Mouse (Mus musculus) megakaryocyte, embryonic 14.5 days (primary cell): ENCODE results near the gene Neurl1b. TPM values are rescaled to one million over a fixed set of nuclear protein-coding genes. Genes with fewer than 3 reads are reported as not detected.

Source experiments
- H3K27me3 ChIP-seq: replicated peaks from 2 replicates; pipeline ENCODE3; 2012; ENCODE audit warnings: inconsistent platforms
- H3K36me3 ChIP-seq: replicated peaks from 2 replicates; pipeline ENCODE3; 2012; ENCODE audit warnings: low read length, inconsistent platforms, mixed read lengths
- H3K4me1 ChIP-seq: 2 replicates; pipeline ENCODE4 v1.6.1; 2012; ENCODE audit warnings: inconsistent platforms
- H3K4me3 ChIP-seq: replicated peaks from 2 replicates; pipeline ENCODE3; 2012; ENCODE audit warnings: moderate library complexity, mild to moderate bottlenecking, inconsistent platforms
- H3K9me3 ChIP-seq: 2 replicates; pipeline ENCODE4 v1.6.1; 2012; ENCODE audit warnings: inconsistent platforms
- FLI1 ChIP-seq: IDR thresholded peaks from 2 replicates; pipeline ENCODE4 v1.6.1; 2012; ENCODE audit warnings: low read length, inconsistent platforms, mixed read lengths
- GATA1 ChIP-seq: IDR thresholded peaks from 3 replicates; pipeline ENCODE4 v1.6.1; 2012; ENCODE audit warnings: mixed read lengths, low read length, inconsistent platforms, borderline replicate concordance
- polyA plus RNA-seq: library from polyadenylated mRNA; stranded (reverse); fragments of >175 nt; gene quantifications from 2 replicates; pipeline ENCODE4 v1.2.3, GENCODE M21; 2012; ENCODE audit warnings: low replicate concordance; ENCODE audit not compliant: insufficient read depth

Gene Neurl1b
- polyA plus RNA-seq, 1 experiment, result 0.16 TPM

DNA sequence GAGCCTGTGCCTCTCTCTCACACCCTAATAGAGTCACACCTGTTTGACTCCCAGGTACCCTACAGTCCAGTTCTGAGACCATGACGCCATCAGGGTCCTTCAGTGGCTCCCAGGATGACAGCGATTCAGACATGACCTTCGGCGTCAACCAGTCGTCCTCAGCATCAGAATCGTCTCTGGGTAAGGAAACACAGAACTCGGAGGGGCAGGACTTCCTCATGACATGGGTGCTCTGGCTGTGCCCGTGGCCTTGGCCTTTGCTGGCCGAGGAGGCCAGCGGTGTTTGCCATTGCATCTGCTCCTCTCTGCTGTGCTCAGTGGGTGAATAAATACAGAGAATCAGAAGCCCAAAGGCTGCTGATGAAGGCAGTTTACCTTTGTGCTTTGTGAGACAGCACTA, 26.4 kb downstream of the Neurl1b start:
- no peaks in the 10 kb centered on the region for H3K36me3 ChIP-seq
- no peak overlapping the region for H3K4me3 ChIP-seq
- peaks cover 7% of the 10 kb centered on the region; the same call in 1 of the 2 replicates for H3K4me1 ChIP-seq
- TF ChIP-seq GATA1 (no peak), FLI1 (no peak)
- peaks cover 88% of the 10 kb centered on the region for H3K27me3 ChIP-seq
- no peaks in the 10 kb centered on the region for H3K9me3 ChIP-seq

DNA sequence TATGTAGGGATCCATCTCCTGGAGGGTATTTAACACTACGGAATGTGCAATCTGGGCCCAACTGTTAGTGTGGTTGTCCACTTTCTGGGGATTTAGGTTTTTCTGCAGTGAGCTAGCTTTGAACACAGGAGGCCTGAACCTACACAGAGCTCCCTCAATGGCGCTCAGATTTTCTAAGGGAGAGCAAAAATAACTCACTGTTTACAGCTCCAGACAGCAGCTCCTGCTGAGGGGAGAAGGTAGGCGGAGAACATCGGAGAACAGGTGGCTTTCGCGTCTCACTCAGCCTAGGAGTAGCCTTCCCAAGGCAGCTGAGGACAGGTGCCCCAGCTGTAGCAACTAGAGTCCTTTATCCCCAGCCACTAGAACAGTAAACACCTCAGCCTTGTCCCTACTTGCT, 27.6 kb downstream of the Neurl1b start:
- peaks cover 7% of the 10 kb centered on the region; the same call in 1 of the 2 replicates for H3K4me1 ChIP-seq
- peaks cover 88% of the 10 kb centered on the region for H3K27me3 ChIP-seq
- H3K36me3 ChIP-seq, result no peaks in the 10 kb centered on the region
- no peak for TF ChIP-seq GATA1
- no peak for TF ChIP-seq FLI1
- no peak overlapping the region for H3K4me3 ChIP-seq
- H3K9me3 ChIP-seq, result no peaks in the 10 kb centered on the region

DNA sequence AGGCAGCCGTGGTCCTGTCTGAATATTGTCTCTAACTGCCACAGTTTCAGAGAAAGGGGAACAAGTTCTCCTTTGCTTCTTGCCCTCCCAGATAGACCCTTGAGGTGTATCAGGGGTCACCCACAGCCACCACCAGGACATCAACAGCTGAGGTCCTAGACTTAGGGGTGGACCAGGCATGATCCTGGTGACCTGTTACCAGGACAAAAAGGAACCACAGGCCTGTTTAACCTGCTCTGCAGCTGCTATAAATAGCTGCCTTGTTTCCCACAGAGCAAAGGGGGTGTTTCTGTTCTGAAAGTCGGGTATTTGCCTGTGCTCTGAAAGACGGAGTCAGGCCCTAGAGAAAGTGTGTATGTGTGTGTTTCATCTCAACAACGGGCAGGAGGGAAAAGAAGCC, 29.2 kb downstream of the Neurl1b start:
- no peaks in the 10 kb centered on the region for H3K36me3 ChIP-seq
- TF ChIP-seq FLI1, result no peak
- TF ChIP-seq GATA1, result no peak
- peaks cover 3% of the 10 kb centered on the region; the same call in 1 of the 2 replicates for H3K4me1 ChIP-seq
- peaks cover 87% of the 10 kb centered on the region for H3K27me3 ChIP-seq
- H3K9me3 ChIP-seq, result no peaks in the 10 kb centered on the region
- no peak overlapping the region for H3K4me3 ChIP-seq

DNA sequence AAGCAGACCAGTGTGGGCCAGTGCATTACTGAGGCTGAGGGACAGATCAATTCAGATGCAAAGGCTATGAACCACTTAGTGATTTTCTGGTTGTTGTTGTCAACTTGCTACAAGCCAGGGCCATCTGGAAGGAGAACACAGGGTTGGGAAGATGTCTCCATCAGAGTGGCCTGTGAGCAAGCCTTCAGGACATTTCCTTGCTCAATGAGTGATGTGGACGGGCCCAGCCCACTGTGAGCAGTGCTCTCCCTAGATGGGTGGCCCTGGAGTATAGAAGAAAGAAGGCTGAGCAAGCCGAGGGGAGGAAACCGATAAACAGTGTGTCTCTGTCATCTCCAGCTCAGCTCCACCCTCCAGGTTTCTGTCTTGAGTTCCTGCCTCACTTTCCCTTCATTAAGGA, 34.8 kb downstream of the Neurl1b start:
- TF ChIP-seq FLI1 (no peak), GATA1 (no peak)
- Histone ChIP-seq H3K36me3 (no peaks in the 10 kb centered on the region), H3K4me1 (peaks cover 5% of the 10 kb centered on the region; the same call in 1 of the 2 replicates), H3K4me3 (no peak overlapping the region), H3K9me3 (no peaks in the 10 kb centered on the region), H3K27me3 (peaks cover 87% of the 10 kb centered on the region)

DNA sequence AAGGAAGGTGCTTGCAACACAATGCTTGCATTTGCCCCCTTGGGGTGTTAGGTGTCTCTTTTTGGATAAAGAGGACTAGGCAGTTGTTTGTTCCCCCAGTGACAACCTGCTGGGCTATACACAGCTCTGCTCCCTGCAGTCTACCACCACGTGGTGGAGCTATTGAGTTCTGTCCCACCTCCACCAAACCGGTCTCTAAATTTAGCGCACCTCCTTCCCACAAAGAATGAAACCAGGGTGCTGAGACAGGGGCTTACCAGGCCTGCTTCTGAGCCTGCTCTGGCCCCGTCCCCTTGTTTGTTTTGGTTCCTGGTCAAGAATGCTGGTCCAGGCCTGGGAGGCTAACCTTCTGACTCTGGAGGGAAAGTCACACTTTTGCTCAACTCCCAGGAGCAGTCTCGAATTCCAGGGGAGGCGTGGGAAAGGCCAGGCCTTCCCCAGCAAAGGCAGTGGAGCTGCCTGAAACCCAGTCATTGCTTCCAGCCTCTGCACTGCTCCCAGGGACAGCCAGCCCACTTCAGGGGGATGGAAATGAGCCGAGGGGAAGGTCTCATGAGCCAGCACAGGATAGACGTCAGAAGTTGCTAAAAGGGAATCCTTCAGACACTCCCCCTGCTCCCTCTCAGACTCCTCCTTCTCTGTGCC, 37.1 kb downstream of the Neurl1b start:
- no peak for TF ChIP-seq GATA1
- peaks cover 5% of the 10 kb centered on the region; the same call in 1 of the 2 replicates for H3K4me1 ChIP-seq
- no peaks in the 10 kb centered on the region for H3K36me3 ChIP-seq
- peaks cover 78% of the 10 kb centered on the region for H3K27me3 ChIP-seq
- H3K9me3 ChIP-seq, result no peaks in the 10 kb centered on the region
- H3K4me3 ChIP-seq, result no peak overlapping the region

DNA sequence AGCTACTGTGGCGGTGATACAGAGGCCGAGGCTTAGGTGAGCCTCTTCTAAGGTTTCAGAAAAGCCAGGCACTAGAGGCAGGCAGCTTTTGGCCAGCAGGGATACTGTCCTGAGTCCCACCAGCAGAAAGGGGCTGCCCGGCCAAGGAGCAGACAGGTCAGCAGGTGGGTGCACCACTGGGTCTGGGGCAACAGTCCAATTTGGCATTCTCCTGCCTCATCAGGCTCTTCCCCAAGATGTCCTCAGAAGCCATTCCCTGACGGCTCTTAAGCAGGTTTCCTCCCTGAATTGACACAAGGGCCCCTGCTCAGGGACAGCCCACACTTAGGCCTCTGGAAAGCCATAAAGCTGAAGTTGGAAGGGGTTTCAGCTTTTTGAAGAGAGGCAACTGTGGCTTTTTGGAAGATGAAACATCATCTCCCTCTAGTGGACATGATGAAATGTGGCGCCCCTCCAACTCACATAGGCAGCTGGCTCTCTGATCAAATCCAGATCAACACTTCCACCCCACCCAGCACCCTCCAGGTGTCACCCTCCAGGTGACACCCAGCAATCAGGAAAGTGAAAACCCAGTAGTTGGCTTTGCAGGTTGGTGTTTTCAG, 37.8 kb downstream of the Neurl1b start:
- Histone ChIP-seq H3K9me3 (no peaks in the 10 kb centered on the region), H3K4me1 (peaks cover 5% of the 10 kb centered on the region; the same call in 1 of the 2 replicates), H3K36me3 (no peaks in the 10 kb centered on the region), H3K27me3 (peaks cover 75% of the 10 kb centered on the region), H3K4me3 (no peak overlapping the region)
- no peak for TF ChIP-seq FLI1
- no peak for TF ChIP-seq GATA1

DNA sequence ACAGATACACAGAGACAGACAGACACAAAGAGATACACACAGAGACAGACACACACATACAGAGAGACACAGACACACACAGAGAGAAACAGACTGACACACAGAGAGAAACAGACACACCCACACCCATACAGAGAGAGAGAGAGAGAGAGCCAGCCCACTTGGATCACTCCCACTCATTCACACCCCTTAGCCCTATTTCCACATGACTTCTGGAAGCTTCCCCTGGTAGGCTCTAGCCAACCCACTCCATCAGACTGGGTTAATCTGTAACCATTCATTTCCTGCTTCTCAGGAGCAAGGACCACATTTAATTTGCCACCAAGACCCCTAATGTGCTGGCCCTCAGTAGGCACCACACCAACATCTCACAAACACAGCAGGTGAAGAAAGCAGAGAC, 42.9 kb downstream of the Neurl1b start:
- no peak overlapping the region for H3K4me3 ChIP-seq
- H3K27me3 ChIP-seq, result peaks cover 66% of the 10 kb centered on the region
- H3K4me1 ChIP-seq, result peaks cover under 1% of the 10 kb centered on the region; the same call in 1 of the 2 replicates
- no peaks in the 10 kb centered on the region for H3K36me3 ChIP-seq
- TF ChIP-seq GATA1 (no peak), FLI1 (no peak)
- no peaks in the 10 kb centered on the region for H3K9me3 ChIP-seq

DNA sequence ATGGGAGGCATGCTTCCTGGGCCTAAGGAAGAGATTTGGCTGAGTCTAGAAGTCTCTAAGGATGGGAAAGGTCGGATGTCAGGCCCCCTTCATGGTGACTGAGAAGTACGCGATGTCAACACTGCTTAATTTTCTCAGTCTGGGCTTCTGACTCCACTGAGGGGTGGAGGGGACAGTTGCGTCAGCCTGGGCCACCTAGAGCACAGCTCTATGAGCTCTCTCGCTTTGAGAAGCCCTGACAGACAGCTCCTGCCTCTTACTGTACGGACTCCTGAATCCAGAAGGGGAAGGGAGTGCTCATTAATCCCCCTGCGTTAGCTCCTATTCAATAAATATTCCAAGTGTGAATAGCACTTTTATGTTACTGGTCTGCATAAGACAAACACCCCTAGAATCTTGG, 43.4 kb downstream of the Neurl1b start:
- Histone ChIP-seq H3K4me1 (peaks cover 6% of the 10 kb centered on the region), H3K36me3 (no peaks in the 10 kb centered on the region), H3K9me3 (no peaks in the 10 kb centered on the region), H3K27me3 (peaks cover 66% of the 10 kb centered on the region), H3K4me3 (no peak overlapping the region)
- TF ChIP-seq FLI1 (no peak), GATA1 (no peak)

DNA sequence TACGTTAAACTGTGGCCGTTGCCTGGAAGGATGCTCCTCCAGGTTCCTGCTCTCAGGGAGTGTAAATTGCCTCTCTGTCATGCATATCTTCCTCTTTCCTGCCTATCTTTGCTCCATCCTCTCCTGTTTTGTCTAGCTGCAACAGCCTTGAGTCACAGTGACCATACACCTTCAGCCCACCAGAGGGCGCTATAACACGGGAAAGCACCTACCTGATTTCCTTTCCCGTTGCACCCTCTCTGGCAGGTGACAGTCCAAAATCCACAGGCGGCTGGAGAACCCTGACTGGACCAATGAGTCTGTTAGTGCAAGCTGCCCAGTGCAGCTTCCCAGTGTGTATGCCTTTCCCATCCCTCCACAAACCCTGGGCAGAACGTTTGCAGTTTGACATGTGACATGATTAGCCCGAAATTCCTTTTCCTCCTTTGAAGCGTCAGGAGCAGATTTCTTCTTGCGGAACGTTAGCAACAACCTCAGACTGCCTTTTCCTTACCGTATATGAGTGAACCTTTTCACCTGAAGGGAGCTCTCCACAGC, 48.1 kb downstream of the Neurl1b start:
- TF ChIP-seq GATA1 (no peak), FLI1 (no peak)
- no peaks in the 10 kb centered on the region for H3K9me3 ChIP-seq
- H3K4me3 ChIP-seq, result no peak overlapping the region
- peaks cover 70% of the 10 kb centered on the region for H3K27me3 ChIP-seq
- peaks cover 28% of the 10 kb centered on the region for H3K4me1 ChIP-seq
- H3K36me3 ChIP-seq, result no peaks in the 10 kb centered on the region

DNA sequence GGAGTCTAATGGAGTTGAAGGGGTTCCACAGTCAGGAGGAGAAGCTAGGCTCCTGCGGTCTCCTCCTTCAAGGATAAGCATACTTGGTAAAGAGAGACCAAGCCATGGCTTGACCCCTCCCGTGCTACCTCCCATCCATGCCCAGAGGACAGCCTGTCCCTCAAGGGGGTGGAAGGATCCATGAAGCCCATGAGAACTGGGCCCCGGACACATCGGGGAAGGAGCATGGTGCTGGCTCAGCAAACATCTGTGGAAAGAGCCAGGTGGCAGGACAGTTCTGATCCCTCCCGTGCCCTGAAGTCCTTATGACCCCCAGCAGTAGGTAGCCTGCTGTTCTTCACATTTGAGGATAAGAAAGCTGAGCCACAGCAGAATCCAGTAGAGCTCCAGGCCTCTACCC, 48.8 kb downstream of the Neurl1b start:
- Histone ChIP-seq H3K4me3 (no peak overlapping the region), H3K9me3 (no peaks in the 10 kb centered on the region)

More for the DNA sequence above, 48.8 kb downstream of the Neurl1b start:
- H3K27me3 ChIP-seq, result peaks cover 70% of the 10 kb centered on the region
- TF ChIP-seq FLI1, result no peak
- peaks cover 28% of the 10 kb centered on the region for H3K4me1 ChIP-seq
- H3K36me3 ChIP-seq, result no peaks in the 10 kb centered on the region
